Mouse (Mus musculus) erythroblast, embryonic 14.5 days (primary cell): ENCODE measurements around the gene Gja10.

Source experiments
- GATA1 ChIP-seq: IDR thresholded peaks from 2 replicates; pipeline ENCODE4 v1.6.1; 2012; ENCODE audit warnings: low read length, inconsistent platforms, mixed read lengths
- TAL1 ChIP-seq: IDR thresholded peaks from 3 replicates; pipeline ENCODE4 v1.6.1; 2012; ENCODE audit warnings: low read length, inconsistent platforms, mixed read lengths

DNA sequence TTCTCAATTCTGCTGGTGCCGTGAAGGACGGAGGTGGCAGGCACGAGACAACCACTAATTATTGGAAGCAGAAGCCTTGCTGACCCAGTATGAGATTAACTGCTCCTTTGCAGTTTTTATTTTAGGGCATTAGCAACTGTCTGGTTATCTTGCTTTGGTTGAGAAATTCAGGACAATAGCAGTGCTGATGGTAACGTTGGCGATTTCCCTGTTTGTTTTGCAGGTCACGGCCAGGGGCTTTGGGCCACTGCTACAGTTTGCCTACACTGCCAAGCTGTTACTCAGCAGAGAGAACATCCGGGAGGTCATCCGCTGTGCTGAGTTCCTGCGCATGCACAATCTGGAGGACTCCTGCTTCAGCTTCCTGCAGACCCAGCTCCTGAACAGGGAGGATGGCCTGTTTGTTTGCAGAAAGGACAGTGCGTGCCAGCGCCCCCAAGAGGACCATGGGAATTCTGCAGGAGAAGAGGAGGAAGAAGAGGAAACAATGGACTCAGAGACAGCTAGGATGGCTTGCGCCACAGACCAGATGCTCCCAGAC, 40.9 kb downstream of the Gja10 start:
- TF ChIP-seq TAL1: no peak
- TF ChIP-seq GATA1: no peak
